Mouse (Mus musculus): ENCODE data around the gene Tnfaip1. TPM values are rescaled to one million over a fixed set of nuclear protein-coding genes. Genes with fewer than 3 reads are reported as not detected.
"Not testable (repeated sequence)": the region's sequence is repeated elsewhere in the genome, so short reads cannot be mapped to it uniquely, and the experiment has no call there.

Tnfaip1 gene
- 25.2 and 30.1 TPM in 2 replicates for polyA plus RNA-seq (2012; ENCODE audit: insufficient read depth, insufficient read length, missing spikeins)

DNA sequence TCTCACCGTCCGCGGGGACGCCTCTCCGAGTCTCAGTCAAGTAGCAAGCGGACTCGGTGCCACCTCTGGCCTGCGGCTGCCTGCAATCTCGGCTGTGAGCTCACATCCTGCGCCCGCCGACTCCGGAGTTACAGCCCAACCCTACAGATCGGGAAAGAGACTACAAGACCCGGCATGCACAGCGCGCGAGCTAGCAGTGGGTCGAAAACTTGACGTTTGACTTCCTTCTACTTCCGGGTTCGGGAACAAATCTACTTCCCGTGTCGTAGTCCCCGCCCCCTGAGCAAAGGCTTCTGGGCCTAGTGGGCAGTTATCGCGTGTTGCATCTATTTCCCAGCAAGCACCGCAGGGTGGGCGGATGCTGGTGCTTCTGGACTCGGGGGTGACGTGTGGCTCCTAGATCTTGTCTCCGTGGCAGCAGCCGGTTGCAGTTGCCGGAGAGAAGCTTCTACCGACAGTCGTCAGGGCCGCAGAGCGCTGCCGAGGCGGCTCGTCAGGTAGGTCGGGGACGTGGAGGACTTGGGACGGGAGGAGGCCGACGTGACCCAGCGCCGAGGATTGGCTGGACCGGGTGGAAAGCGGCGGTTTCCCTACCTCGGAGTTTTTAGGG, at the start of gene Tnfaip1, which contains the start of gene Ift20:
TSS of gene Tnfaip1 (minus strand) at position 253 of the 610 bp plus-strand sequence.
TSS of gene Ift20 (plus strand) at position 282 of the 610 bp plus-strand sequence.
- H3K27ac ChIP-seq (replicated peaks; ENCODE audit: low read depth, low read length): peak within 1 kb of the TSS; percentile 96
- H3K4me1 ChIP-seq (ENCODE audit: control insufficient read depth, insufficient read depth, insufficient read length, low read length): peaks cover 9% of the 10 kb centered on the region; the same call in 1 of the 2 replicates
- H3K4me3 ChIP-seq (ENCODE audit: insufficient read depth, low read depth, low read length): peak within 1 kb of the TSS; percentile 89

DNA sequence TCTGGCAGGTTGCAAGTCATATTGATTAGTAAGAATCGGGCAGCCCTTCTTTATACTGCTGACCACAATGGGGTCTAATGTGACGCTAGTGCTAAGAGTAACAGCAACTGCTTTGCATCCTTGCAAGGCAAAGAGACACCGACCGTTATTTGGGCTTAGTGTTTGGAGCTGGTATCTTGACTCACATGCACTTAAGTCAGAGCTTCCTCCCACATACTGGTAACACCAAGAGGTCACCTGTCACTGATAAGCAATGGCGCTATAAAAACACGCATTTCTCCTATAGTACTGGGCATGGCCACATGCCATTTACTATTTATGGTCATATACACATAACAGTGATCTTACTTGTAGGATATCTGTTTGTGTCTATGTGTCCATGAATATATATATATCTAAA, 46.7 kb upstream of the Tnfaip1 start:
- H3K27ac ChIP-seq (replicated peaks; ENCODE audit: low read depth, low read length): no peak overlapping the region
- H3K4me3 ChIP-seq (ENCODE audit: insufficient read depth, low read depth, low read length): no peak overlapping the region
- H3K4me1 ChIP-seq (ENCODE audit: control insufficient read depth, insufficient read depth, insufficient read length, low read length): no peaks in the 10 kb centered on the region

DNA sequence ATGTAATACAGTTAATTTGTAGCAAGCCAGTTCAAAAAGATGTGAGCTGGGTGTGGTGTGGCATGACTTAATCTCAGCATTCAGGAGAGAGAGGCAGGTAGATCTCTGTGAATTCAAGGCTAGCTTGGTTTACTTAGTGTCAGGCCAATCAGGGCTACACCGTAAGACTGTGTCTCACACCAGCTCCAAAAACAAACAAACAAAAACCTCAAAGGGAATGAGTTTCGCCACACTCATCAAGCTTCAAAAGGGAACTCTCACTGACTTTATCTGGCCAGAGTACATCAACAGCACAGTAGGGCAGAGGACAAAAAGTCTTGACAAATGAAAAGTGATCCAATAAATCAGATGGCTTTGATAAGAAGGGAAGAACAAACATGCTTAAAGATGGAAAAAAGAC, 38.8 kb upstream of the Tnfaip1 start:
- H3K27ac ChIP-seq (replicated peaks; ENCODE audit: low read depth, low read length): no peak overlapping the region
- H3K4me3 ChIP-seq (ENCODE audit: insufficient read depth, low read depth, low read length): no peak overlapping the region
- no peaks in the 10 kb centered on the region for H3K4me1 ChIP-seq (ENCODE audit: control insufficient read depth, insufficient read depth, insufficient read length, low read length)

DNA sequence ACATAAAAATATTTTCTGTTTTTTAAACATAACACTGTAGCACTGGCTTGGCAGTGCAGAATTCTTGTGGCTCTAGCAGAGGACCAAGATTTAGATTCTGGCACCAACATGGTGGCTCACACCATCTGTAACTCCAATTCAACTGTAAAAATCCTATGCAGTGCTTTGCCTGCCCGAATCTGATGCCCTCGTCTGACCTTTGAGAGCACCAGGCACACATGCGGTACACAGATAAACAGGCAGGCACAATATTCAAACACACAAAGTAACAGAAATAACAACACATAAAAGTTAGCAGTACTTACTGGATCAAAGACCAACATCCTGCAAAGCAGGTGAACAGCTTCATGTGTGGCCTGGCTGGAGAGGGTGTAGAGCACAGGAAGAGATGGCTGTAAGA, 38.4 kb upstream of the Tnfaip1 start:
- H3K4me1 ChIP-seq (ENCODE audit: control insufficient read depth, insufficient read depth, insufficient read length, low read length): no peaks in the 10 kb centered on the region
- no peak overlapping the region for H3K27ac ChIP-seq (replicated peaks; ENCODE audit: low read depth, low read length)
- H3K4me3 ChIP-seq (ENCODE audit: insufficient read depth, low read depth, low read length): no peak overlapping the region

DNA sequence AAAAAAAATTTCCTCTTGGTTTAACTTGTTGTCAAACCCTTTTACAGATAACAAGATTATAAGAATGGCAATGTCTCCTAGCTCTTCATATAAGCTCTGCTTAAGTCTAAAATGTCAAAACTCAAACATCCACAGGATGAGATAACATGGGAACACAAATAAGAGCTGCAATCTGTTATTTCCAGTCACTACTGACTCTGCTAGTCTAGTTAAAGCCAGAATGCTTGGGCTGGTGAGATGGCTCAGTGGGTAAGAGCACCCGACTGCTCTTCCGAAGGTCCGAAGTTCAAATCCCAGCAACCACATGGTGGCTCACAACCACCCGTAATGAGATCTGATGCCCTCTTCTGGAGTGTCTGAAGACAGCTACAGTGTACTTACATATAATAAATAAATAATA, 37.9 kb upstream of the Tnfaip1 start:
- not testable (repeated sequence) for H3K27ac ChIP-seq (replicated peaks; ENCODE audit: low read depth, low read length); H3K4me1 ChIP-seq (ENCODE audit: control insufficient read depth, insufficient read depth, insufficient read length, low read length); H3K4me3 ChIP-seq (ENCODE audit: insufficient read depth, low read depth, low read length)

DNA sequence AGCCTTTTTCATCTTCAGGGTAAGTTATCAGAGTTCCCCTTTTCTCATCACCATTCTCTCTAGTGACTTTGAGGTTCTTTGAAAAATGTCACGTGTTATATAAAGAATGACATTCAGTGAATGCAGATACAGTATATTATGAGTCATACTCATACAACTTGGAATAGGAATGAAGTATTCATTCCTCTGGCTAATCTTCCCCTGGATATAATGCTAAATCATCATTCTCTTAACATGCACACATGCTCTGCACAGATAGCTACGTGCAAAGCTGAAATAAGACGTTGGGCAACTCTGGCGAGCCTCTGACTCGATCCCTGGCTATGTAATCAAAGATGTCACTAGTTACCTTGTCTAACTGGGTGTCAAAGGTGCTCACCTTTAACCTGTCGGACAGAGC, 35.7 kb upstream of the Tnfaip1 start:
- no peak overlapping the region for H3K27ac ChIP-seq (replicated peaks; ENCODE audit: low read depth, low read length)
- H3K4me3 ChIP-seq (ENCODE audit: insufficient read depth, low read depth, low read length): no peak overlapping the region
- no peaks in the 10 kb centered on the region for H3K4me1 ChIP-seq (ENCODE audit: control insufficient read depth, insufficient read depth, insufficient read length, low read length)

DNA sequence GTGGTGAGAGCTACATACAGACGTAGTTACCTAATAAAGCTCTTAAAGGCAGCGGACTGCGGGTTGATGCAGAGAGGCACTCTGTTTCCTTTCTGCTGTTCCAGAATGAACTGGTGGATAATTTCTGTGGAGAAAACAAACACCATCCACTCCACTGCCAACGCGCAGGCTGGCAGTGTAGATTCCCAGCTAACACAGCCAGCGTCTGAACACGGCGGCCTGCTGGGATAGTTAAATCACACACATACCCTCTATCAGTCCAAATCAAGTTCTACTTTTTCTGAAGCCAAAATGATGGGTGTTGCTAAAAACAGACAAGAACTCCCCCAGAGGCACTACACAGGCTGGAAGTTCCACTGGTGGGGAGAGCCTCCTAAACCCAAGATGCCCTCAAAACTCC, 35.3 kb upstream of the Tnfaip1 start:
- Histone ChIP-seq H3K4me3 (ENCODE audit: insufficient read depth, low read depth, low read length) (no peak overlapping the region), H3K27ac (replicated peaks; ENCODE audit: low read depth, low read length) (no peak overlapping the region), H3K4me1 (ENCODE audit: control insufficient read depth, insufficient read depth, insufficient read length, low read length) (no peaks in the 10 kb centered on the region)

DNA sequence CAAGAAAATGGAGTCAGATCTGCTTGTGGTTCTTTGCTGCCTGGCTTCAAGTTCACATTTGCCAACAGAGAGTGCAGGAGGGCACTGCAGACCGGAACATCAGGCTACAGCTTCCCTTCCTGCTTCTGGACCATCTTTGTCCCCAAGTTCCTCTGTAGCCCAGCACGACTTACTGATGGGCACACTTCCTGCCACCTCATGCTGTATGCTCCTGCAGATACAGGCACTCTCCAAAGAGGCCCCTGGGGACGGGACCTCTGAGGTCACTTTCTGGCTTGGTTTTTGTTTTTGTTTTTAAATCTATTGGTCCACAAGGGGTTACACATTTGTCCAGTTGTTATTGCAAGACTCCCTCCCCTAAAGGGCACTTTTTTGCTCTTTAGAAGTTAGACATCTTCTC, 33.7 kb upstream of the Tnfaip1 start:
- no peak overlapping the region for H3K4me3 ChIP-seq (ENCODE audit: insufficient read depth, low read depth, low read length)
- 0 out of 2 replicates have a peak overlapping the region, but pooled peaks have one; percentile 9 for H3K27ac ChIP-seq (replicated peaks; ENCODE audit: low read depth, low read length)
- no peaks in the 10 kb centered on the region for H3K4me1 ChIP-seq (ENCODE audit: control insufficient read depth, insufficient read depth, insufficient read length, low read length)

DNA sequence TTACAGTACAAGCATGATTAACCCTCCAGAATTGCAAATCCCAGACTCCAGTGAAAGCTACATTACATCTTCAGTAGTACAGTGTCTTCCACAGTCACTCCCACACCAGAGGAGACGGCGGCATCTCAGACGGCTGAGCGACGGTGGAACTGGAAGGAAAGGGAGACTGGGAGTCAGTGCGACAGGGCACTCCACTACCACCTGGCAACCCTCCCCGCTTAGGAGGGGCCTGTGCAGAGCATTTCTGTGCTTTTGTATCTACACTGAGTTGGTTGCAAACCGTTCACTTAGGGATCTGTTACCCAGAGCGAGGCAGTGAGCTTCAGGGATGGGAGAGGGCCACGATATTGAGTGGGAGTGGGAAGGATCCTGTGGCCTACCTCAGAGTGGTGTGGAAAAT, 32.7 kb upstream of the Tnfaip1 start:
- Histone ChIP-seq H3K4me1 (ENCODE audit: control insufficient read depth, insufficient read depth, insufficient read length, low read length) (no peaks in the 10 kb centered on the region), H3K4me3 (ENCODE audit: insufficient read depth, low read depth, low read length) (no peak overlapping the region), H3K27ac (replicated peaks; ENCODE audit: low read depth, low read length) (no peak overlapping the region)

DNA sequence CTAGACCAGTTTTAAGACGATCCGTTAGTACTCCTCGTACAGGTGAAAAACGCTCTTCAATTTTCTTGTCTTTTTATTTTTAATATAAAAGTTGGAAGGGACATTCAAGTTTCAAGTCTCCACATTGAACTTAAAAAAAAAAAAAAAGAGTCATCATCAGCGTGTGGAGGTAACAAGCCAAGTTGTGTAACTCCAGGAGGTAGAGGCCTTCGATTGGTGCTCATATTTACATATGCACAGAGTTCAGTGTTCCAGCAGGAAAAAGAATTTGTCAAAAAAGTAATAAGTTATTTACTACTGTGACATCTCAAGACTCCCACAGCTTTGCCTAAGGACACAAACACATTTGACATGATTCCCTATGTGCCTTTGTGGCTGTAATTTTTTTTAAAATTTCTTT, 31.5 kb upstream of the Tnfaip1 start:
- H3K4me3 ChIP-seq (ENCODE audit: insufficient read depth, low read depth, low read length): no peak overlapping the region
- no peaks in the 10 kb centered on the region for H3K4me1 ChIP-seq (ENCODE audit: control insufficient read depth, insufficient read depth, insufficient read length, low read length)
- H3K27ac ChIP-seq (replicated peaks; ENCODE audit: low read depth, low read length): no peak overlapping the region

DNA sequence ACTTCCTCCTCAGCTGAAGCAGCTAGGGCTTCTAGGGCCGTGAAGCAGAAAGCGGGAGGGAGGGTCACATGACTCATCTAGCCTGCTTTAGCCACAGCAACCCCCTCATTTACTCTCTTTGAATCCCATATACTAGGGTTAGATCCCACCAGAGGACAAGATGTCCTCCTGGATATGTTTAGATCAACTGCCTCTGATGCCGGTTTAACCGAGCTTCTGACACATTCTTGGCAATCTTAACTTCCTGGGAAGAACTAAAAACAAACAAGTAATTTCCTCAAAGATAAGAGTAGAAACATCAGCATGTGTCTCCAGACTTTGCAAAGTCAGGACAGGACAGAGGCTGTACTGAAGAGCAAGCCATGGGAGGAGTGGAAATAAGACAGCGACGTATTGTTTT, 30.6 kb upstream of the Tnfaip1 start:
- no peak overlapping the region for H3K4me3 ChIP-seq (ENCODE audit: insufficient read depth, low read depth, low read length)
- H3K27ac ChIP-seq (replicated peaks; ENCODE audit: low read depth, low read length): peak overlapping the region; percentile 76
- no peaks in the 10 kb centered on the region for H3K4me1 ChIP-seq (ENCODE audit: control insufficient read depth, insufficient read depth, insufficient read length, low read length)

DNA sequence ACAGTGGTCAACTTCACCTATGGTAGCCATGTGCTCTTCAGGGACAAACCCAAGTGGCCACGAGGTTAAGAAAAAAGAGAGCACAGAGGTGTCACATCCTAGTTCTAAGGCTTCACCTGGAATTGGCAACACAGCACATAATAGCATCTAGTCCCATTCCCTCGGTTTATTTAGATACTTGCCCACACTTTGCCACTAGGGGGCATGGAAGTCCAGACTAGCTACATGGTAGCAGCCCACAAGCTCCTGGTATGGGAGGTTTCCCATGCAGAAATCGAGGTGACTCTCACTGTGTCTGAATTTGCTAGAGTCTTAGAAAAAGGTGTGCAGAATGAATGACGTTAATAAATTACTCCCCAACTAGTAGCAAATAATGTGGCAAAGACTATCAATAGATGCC, 24.3 kb upstream of the Tnfaip1 start:
- no peaks in the 10 kb centered on the region for H3K4me1 ChIP-seq (ENCODE audit: control insufficient read depth, insufficient read depth, insufficient read length, low read length)
- H3K27ac ChIP-seq (replicated peaks; ENCODE audit: low read depth, low read length): no peak overlapping the region
- H3K4me3 ChIP-seq (ENCODE audit: insufficient read depth, low read depth, low read length): no peak overlapping the region

DNA sequence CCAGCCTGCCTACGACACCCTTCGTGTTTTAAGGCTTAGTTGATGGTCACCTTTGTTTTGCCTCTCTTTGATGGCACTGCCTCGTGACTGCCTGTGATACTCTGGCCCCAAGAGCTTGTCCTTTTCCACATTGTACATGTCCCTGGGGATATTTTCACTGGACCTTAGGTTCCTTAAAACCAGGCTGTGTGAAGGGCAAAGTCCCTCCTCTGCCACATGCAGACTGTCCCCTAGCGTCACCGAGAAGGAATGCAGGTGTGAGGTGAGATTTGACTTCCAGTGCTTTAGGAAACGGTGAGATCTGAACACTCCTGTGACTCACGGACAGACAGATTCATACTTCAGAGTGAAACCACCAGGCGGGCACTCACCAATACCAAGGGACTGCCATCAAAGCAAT, 21.1 kb upstream of the Tnfaip1 start:
- Histone ChIP-seq H3K4me3 (ENCODE audit: insufficient read depth, low read depth, low read length) (no peak overlapping the region), H3K27ac (replicated peaks; ENCODE audit: low read depth, low read length) (no peak overlapping the region), H3K4me1 (ENCODE audit: control insufficient read depth, insufficient read depth, insufficient read length, low read length) (no peaks in the 10 kb centered on the region)

DNA sequence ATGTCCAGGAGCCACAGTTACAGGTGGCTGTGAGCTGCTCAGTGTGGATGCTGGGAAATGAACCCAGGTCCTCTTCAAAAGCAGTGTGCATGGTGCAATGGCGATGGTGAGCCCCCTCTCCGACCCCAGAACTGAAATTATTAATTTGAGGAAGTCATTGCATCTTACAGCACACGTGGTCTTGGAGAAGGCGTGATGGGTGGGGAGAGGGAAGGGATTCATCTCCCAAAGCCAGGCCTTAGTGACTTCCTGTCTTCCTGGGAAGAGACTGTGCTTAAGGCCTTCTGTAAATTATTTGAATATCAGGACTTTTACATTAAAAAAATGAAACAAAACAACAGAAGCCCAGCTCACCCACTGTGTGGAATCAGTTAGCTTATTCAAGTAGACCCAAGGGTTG, 19.9 kb upstream of the Tnfaip1 start:
- Histone ChIP-seq H3K4me1 (ENCODE audit: control insufficient read depth, insufficient read depth, insufficient read length, low read length) (no peaks in the 10 kb centered on the region), H3K27ac (replicated peaks; ENCODE audit: low read depth, low read length) (no peak overlapping the region), H3K4me3 (ENCODE audit: insufficient read depth, low read depth, low read length) (no peak overlapping the region)

DNA sequence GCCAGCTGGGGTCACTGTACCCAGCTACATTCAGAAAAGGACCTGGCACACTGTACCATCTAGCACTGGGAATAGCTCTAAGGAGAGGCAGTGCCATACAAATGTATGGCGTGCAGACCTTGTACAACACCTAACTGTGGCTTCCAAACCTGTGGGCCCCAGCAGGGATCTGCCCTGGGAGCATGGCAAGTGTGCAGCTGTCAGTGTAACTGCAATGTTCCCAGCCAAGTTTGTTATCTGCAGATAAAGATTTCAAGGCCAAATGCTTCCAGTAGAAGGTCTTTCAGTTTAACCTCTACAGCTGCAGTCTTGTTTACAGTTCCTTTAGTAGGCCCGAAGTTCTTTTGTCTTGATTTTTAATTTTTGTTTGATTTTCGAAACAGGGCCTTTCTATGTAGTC, 19.5 kb upstream of the Tnfaip1 start:
- Histone ChIP-seq H3K27ac (replicated peaks; ENCODE audit: low read depth, low read length) (no peak overlapping the region), H3K4me1 (ENCODE audit: control insufficient read depth, insufficient read depth, insufficient read length, low read length) (no peaks in the 10 kb centered on the region)

DNA sequence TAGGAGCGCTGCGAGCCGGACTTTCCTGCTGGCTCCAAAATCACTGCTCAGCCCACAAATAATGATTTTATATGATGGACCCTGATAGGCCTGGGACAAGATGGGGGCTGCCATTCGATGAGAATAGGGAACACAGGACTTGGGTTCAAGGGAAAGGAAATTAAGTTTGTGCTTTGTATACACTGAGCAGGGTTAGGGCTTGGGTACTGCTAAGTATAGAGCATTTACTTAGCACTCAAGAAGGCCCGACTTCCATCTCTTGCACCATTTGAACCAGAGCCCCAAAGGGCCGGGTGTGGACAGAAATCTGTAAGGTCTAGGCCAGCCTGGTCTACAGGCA, 14.9 kb upstream of the Tnfaip1 start:
- Histone ChIP-seq H3K4me1 (ENCODE audit: control insufficient read depth, insufficient read depth, insufficient read length, low read length) (no peaks in the 10 kb centered on the region; the same call in 1 of the 2 replicates), H3K27ac (replicated peaks; ENCODE audit: low read depth, low read length) (no peak overlapping the region), H3K4me3 (ENCODE audit: insufficient read depth, low read depth, low read length) (peak overlapping the region; percentile 52)

More for the DNA sequence above, 19.5 kb upstream of the Tnfaip1 start:
- H3K4me3 ChIP-seq (ENCODE audit: insufficient read depth, low read depth, low read length): no peak overlapping the region
